In the genomic region with DNA sequence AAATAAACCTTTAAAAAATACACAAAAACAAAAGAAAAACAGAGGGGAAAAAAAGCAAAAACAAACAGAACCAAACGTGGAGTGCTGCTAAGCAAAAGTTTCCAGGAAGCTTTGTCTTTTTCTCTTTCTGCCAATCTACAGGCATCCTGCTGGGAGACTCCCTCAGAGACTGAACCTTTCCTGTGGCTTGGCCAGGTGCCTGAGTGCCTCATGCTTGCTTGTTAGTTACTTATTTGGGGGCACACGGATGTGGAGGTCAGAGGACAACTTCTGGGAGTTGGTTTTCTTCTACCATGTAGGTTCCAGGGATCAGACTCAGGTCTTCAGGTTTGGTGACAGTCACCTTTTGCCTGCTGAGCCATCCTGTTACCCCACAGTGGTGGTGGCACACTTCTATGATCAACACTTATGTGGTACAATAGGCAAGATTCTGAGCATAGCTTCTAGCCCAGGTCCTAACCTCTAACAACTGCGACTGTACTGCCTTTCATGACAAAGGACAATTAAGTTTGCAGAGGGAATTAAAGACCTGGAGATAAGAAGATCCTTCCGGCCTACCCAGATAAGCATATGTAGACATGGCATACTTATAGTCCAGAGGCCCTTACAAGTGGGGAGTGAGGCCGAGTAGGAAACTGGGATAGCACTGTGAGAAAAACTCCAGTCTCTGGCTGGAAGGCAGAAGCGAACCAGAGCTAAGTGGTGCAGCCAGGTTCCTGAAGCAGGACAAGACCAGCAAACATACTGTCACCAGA, we compare ENCODE assay signal across 15 mouse cellular contexts. TPM values are rescaled to one million over a fixed set of nuclear protein-coding genes. Genes with fewer than 3 reads are reported as not detected.
A peak's percentile ranks its signal among the peaks of the same experiment; 100 is the strongest.
DNase-seq lines count a peak whose midpoint lies in the region; ATAC-seq and TF ChIP-seq lines count a peak whose summit lies in the region.
"Had no signal": no experiment of that assay in that cellular context is flagged by ENCODE, and none has a peak within 500 bp of the region (broad histone marks: within the 10 kb centered on the region; RNA-seq: fewer than 3 reads in every experiment).

No protein-coding gene starts in this region.

- intact Hi-C loops in heart, postnatal 36 days (cut with DNase I) = no loop called here

- no peak overlapping the region for H3K9ac ChIP-seq in heart, embryonic 14.5 days (ENCODE audit: low read length)
- no peak overlapping the region for H3K9ac ChIP-seq in intestine, embryonic 16.5 days (ENCODE audit: low read depth, low read length)
- H3K9ac ChIP-seq: forebrain, embryonic 13.5 days; hindbrain, embryonic 12.5 days; limb, embryonic 15.5 days had no signal

- WGBS in heart, embryonic 14.5 days = 32% methylated on average over 6 of the region's 6 CpGs
- 52% methylated on average over 6 of the region's 6 CpGs for WGBS in intestine, embryonic 16.5 days
- WGBS in macrophage (ENCODE audit: missing documents) = 80% methylated on average over 6 of the region's 6 CpGs

- no peaks in the 10 kb centered on the region for H3K36me3 ChIP-seq in heart, embryonic 14.5 days (ENCODE audit: control insufficient read depth, insufficient read depth, low read length)
- H3K36me3 ChIP-seq in G1E (replicated peaks) (no peaks in the 10 kb centered on the region), macrophage (ENCODE audit: inconsistent target) (no peaks in the 10 kb centered on the region)
- no peaks in the 10 kb centered on the region for H3K36me3 ChIP-seq in intestine, embryonic 16.5 days (ENCODE audit: control insufficient read depth, insufficient read depth, low read length)
- H3K36me3 ChIP-seq: hindbrain, embryonic 12.5 days; limb, embryonic 15.5 days had no signal

- no peak for ATAC-seq in heart, embryonic 14.5 days (ENCODE audit: insufficient number of reproducible peaks, insufficient read depth, low FRiP score, low read depth)
- ATAC-seq in G1E (ENCODE audit: extremely low read depth, insufficient number of reproducible peaks, low FRiP score, poor library complexity, severe bottlenecking) = peak; percentile 69
- ATAC-seq in intestine, embryonic 16.5 days = peak; percentile 79
- ATAC-seq: forebrain, embryonic 13.5 days had no signal

- H3K79me2 ChIP-seq in macrophage (ENCODE audit: inconsistent target) = no peaks in the 10 kb centered on the region

- no peaks in the 10 kb centered on the region for H3K9me3 ChIP-seq in heart, embryonic 14.5 days (ENCODE audit: control insufficient read depth, low read length)
- no peaks in the 10 kb centered on the region for H3K9me3 ChIP-seq in G1E (replicated peaks)
- no peaks in the 10 kb centered on the region for H3K9me3 ChIP-seq in intestine, embryonic 16.5 days (ENCODE audit: control insufficient read depth, low read length)
- H3K9me3 ChIP-seq: forebrain, embryonic 13.5 days; hindbrain, embryonic 12.5 days; limb, embryonic 15.5 days had no signal

- H3K4me2 ChIP-seq in heart, embryonic 14.5 days (ENCODE audit: low read length) = no peak overlapping the region
- H3K4me2 ChIP-seq in intestine, embryonic 16.5 days (ENCODE audit: low read depth, low read length) = no peak overlapping the region
- H3K4me2 ChIP-seq: forebrain, embryonic 13.5 days; hindbrain, embryonic 12.5 days; limb, embryonic 15.5 days had no signal

- peak overlapping the region; percentile 28 to 47 for H3K27ac ChIP-seq in heart, embryonic 14.5 days (replicated peaks in 1 of 2; ENCODE audit: control insufficient read depth in 1 of 2, insufficient read depth in 1 of 2, low read depth in 2 of 2, low read length in 2 of 2)
- H3K27ac ChIP-seq in intestine, embryonic 16.5 days (ENCODE audit: low read length) = 0 out of 2 replicates have a peak overlapping the region, but pooled peaks have one; percentile 15
- H3K27ac ChIP-seq in macrophage = peak overlapping the region; percentile 88; the same call in 1 of the 2 replicates
- H3K27ac ChIP-seq: forebrain, embryonic 13.5 days; hindbrain, embryonic 12.5 days; limb, embryonic 15.5 days had no signal

- no peak for DNase-seq in heart, postnatal 36 days
- DNase-seq in G1E (ENCODE audit: low spot score) = no peak
- no peak for DNase-seq in lung, postnatal 10 days
- no peak for DNase-seq in frontal cortex, adult 2 months (ENCODE audit: extremely low spot score in 1 of 2, low spot score in 1 of 2)
- DNase-seq: adrenal gland, postnatal 10 days; cerebellum, adult 9-10 months; embryo, embryonic 11 days; lung, adult 2 months; thymus, postnatal 36 days had no signal

- H3K4me3 ChIP-seq in heart, embryonic 14.5 days (ENCODE audit: control insufficient read depth in 1 of 2, insufficient read depth in 1 of 2, low read depth in 1 of 2, low read length in 2 of 2) = no peak overlapping the region
- H3K4me3 ChIP-seq in G1E (ENCODE audit: low read depth, low read length) (no peak overlapping the region), macrophage (ENCODE audit: inconsistent target) (no peak overlapping the region)
- H3K4me3 ChIP-seq in intestine, embryonic 16.5 days (ENCODE audit: low read length) = no peak overlapping the region
- H3K4me3 ChIP-seq: forebrain, embryonic 13.5 days; hindbrain, embryonic 12.5 days; limb, embryonic 15.5 days had no signal

- peaks cover 8 to 21% of the 10 kb centered on the region in 2 experiments; a peak in 3 of 4 replicates for H3K4me1 ChIP-seq in heart, embryonic 14.5 days (ENCODE audit: control insufficient read depth in 2 of 2, insufficient read depth in 2 of 2, low read length in 2 of 2)
- H3K4me1 ChIP-seq in G1E (ENCODE audit: insufficient read depth, low read depth, low read length) = peaks cover 24% of the 10 kb centered on the region
- peaks cover 5% of the 10 kb centered on the region; the same call in 1 of the 2 replicates for H3K4me1 ChIP-seq in intestine, embryonic 16.5 days (ENCODE audit: control insufficient read depth, insufficient read depth, low read length)
- H3K4me1 ChIP-seq: forebrain, embryonic 13.5 days had no signal

- H3K27me3 ChIP-seq in heart, embryonic 14.5 days (ENCODE audit: control insufficient read depth, insufficient read depth, low read length) = no peaks in the 10 kb centered on the region
- no peaks in the 10 kb centered on the region for H3K27me3 ChIP-seq in G1E (ENCODE audit: insufficient read depth, low read length)
- no peaks in the 10 kb centered on the region for H3K27me3 ChIP-seq in intestine, embryonic 16.5 days (replicated peaks; ENCODE audit: control insufficient read depth, insufficient read depth, low read length)
- H3K27me3 ChIP-seq: forebrain, embryonic 13.5 days; hindbrain, embryonic 12.5 days; limb, embryonic 15.5 days had no signal

- no peak for TF ChIP-seq CTCF in G1E (IDR thresholded peaks at IDR 0.05; ENCODE audit: low read depth, low read length)

RNA-seq across cellular contexts. Expression of gene Snx6, which starts 23.9 kb away (rescaled TPM):
- polyA plus RNA-seq in heart, embryonic 14.5 days (2014; fragmentation: Nextera tagmentation; extraction: Ambion mirVana) = 110 and 125 TPM in 2 replicates
- 10 to 100 TPM; 30.9 to 34.6 TPM for total RNA-seq in heart, postnatal 36 days (2021)
- total RNA-seq in G1E (2014; fragmentation: Nextera tagmentation) (74.0 and 80.4 TPM in 2 replicates), G1E (2017) (162 and 188 TPM in 2 replicates)
- polyA plus RNA-seq in G1E (2012) (14.0 and 17.5 TPM in 2 replicates), macrophage (2018) (111 to 154 TPM (median 121 TPM) in 3 replicates)
- 147 and 155 TPM in 2 replicates for polyA plus RNA-seq in intestine, embryonic 16.5 days (2015; fragmentation: Nextera tagmentation; extraction: Ambion mirVana)
- total RNA-seq in macrophage (2018; cell fraction: chromatin; rRNA removed) = 100 to 1,000 TPM in 18 of 26 experiments, 10 to 100 TPM in 8; 61.3 to 218 (median 151) TPM
- 100 to 1,000 TPM in 19 of 26 experiments, 10 to 100 TPM in 7; 88.1 to 130 (median 109) TPM for total RNA-seq in macrophage (2018; cell fraction: cytosol; rRNA removed)
- 100 to 1,000 TPM in 5 of 26 experiments, 10 to 100 TPM in 21; 43.5 to 190 (median 74.0) TPM for total RNA-seq in macrophage (2018; cell fraction: nucleus; rRNA removed)
- polyA plus RNA-seq in frontal cortex, adult 2 months (2012; rRNA removed) = 39.4 and 48.0 TPM in 2 replicates

RNA-seq across cellular contexts. Expression of gene Cfl2, which starts 43.3 kb away (rescaled TPM):
- 537 and 540 TPM in 2 replicates for polyA plus RNA-seq in heart, embryonic 14.5 days (2014; fragmentation: Nextera tagmentation; extraction: Ambion mirVana)
- 100 to 1,000 TPM; 379 to 384 TPM for total RNA-seq in heart, postnatal 36 days (2021)
- total RNA-seq in G1E (2014; fragmentation: Nextera tagmentation) = 53.0 and 72.6 TPM in 2 replicates
- 45.0 and 46.9 TPM in 2 replicates for total RNA-seq in G1E (2017)
- 2.7 and 3.1 TPM in 2 replicates for polyA plus RNA-seq in G1E (2012)
- 157 and 161 TPM in 2 replicates for polyA plus RNA-seq in intestine, embryonic 16.5 days (2015; fragmentation: Nextera tagmentation; extraction: Ambion mirVana)
- total RNA-seq in macrophage (2018; cell fraction: chromatin; rRNA removed) = 10 to 100 TPM in 25 of 26 experiments, 1 to 10 TPM in 1; 9.6 to 67.4 (median 33.6) TPM
- total RNA-seq in macrophage (2018; cell fraction: cytosol; rRNA removed) = 10 to 100 TPM; 16.2 to 23.6 (median 19.2) TPM
- total RNA-seq in macrophage (2018; cell fraction: nucleus; rRNA removed) = 10 to 100 TPM in 25 of 26 experiments, 1 to 10 TPM in 1; 8.0 to 84.5 (median 39.9) TPM
- 21.0 to 27.8 TPM (median 21.9 TPM) in 3 replicates for polyA plus RNA-seq in macrophage (2018)
- polyA plus RNA-seq in frontal cortex, adult 2 months (2012; rRNA removed) = 65.5 and 72.7 TPM in 2 replicates

Comparison
In these comparisons a context has a peak if more than half of its experiments do, and no peak if none do; other contexts are left out.
1. H3K27ac ChIP-seq: peak in every context shown above with its lines; median percentile 88 in macrophage; 38 in heart, embryonic 14.5 days; 15 in intestine, embryonic 16.5 days.